Mouse (Mus musculus) lung, postnatal 0 days (tissue): ENCODE measurements around the gene Oprm1.

Source experiments
- CTCF ChIP-seq: IDR thresholded peaks from 2 replicates; pipeline ENCODE4 v1.5.1; 2016; ENCODE audit warnings: antibody characterized with exemption, mild to moderate bottlenecking
- EP300 ChIP-seq: IDR thresholded peaks from 2 replicates; pipeline ENCODE4 v1.6.1; 2016; ENCODE audit warnings: antibody characterized with exemption, mild to moderate bottlenecking, control low read depth

DNA sequence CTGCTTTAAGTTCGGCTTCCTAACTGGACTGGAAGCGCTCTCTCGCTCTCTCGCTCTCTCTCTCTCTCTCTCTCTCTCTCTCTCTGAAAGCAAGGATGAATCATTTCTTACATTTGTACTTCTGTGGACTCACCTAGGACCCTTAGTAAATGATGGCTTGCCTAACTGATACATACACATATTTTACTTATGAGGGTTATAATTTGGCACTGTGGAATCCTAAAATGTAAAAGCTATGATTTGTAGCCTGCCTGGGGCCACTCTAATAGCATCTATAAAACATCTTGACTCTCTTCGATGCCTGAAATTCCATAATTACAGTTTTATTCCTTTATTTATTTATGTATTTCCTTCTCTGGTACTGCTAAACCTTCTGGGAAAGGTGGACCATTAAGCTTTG lies 312.6 kb downstream of the Oprm1 start:
- TF ChIP-seq CTCF (no peak), EP300 (no peak)
